Mouse (Mus musculus): ENCODE measurements at regions not wholly inside any gene's neighbourhood (a gene's known extent, or its start where the extent isn't known, plus 50 kb on each side); places are given as distances from the start of the nearest gene placed in this dataset.

- no peak for TF ChIP-seq CTCF (IDR thresholded peaks at IDR 0.05; ENCODE audit: borderline replicate concordance, control insufficient read depth, extremely low read depth, insufficient read depth, low read length, poor library complexity)
- TF ChIP-seq POLR2A (IDR thresholded peaks at IDR 0.05; ENCODE audit: control insufficient read depth, extremely low read depth, insufficient read depth, low read length, poor library complexity), result no peak
These were observed 1026.8 kb upstream of the Alcam start for GRCm38 (mm10) chr16:53480664-53481063.
